Mouse (Mus musculus): ENCODE data around the gene Clstn2. TPM values are rescaled to one million over a fixed set of nuclear protein-coding genes. Genes with fewer than 3 reads are reported as not detected.

Gene Clstn2
- total and polyA plus RNA-seq, 3 experiments, result not detected

GRCm38 (mm10) chr9:97471014-97471591 lies 561.9 kb downstream of the Clstn2 start:
- dilution Hi-C loops (cut with MboI; ENCODE audit: extremely low pct_ligation_motif_present, extremely low pct_unique_long_range_greater_than_20kb, low sequenced_read_pairs), result no loop called here
- Histone ChIP-seq H3K79me2 (replicated peaks; ENCODE audit: control insufficient read depth, extremely low read depth, insufficient read depth, poor library complexity, severe bottlenecking) (no peaks in the 10 kb centered on the region), H3K36me3 (replicated peaks in 1 of 2; ENCODE audit: control insufficient read depth in 1 of 2, insufficient read depth in 1 of 2, low read length in 1 of 2) (no peaks in the 10 kb centered on the region), H3K4me3 (replicated peaks in 1 of 3; ENCODE audit: low read depth in 2 of 3, low read length in 2 of 3, poor library complexity in 1 of 3) (no peak overlapping the region), H3K4me2 (ENCODE audit: insufficient read depth, low read depth, poor library complexity, severe bottlenecking) (no peak overlapping the region), H3K4me1 (ENCODE audit: control insufficient read depth in 1 of 2, insufficient read depth in 2 of 2) (no peaks in the 10 kb centered on the region), H3K9me3 (replicated peaks; ENCODE audit: low read length) (peaks cover 80% of the 10 kb centered on the region), H3K9ac (ENCODE audit: insufficient read depth, low read depth) (no peak overlapping the region), H3K27ac (ENCODE audit: insufficient read depth, low read depth) (no peak overlapping the region), H3K27me3 (replicated peaks) (no peaks in the 10 kb centered on the region)
- TF ChIP-seq HCFC1 (IDR thresholded peaks at IDR 0.05; ENCODE audit: low read depth, low read length) (no peak), ZMIZ1 (IDR thresholded peaks at IDR 0.05; ENCODE audit: low read depth, low read length) (no peak), CHD1 (IDR thresholded peaks at IDR 0.05; ENCODE audit: low read depth, low read length) (no peak), ELF1 (IDR thresholded peaks at IDR 0.05; ENCODE audit: low read depth, low read length) (no peak), E2F4 (IDR thresholded peaks at IDR 0.05; ENCODE audit: insufficient replicate concordance, low read depth, low read length) (no peak), POLR2AphosphoS2 (IDR thresholded peaks at IDR 0.05; ENCODE audit: low read depth, low read length) (no peak)
- in situ Hi-C loops (cut with MboI; ENCODE audit: low pct_ligation_motif_present, low pct_unique_long_range_greater_than_20kb, low sequenced_read_pairs), result no loop called here
- no peak for DNase-seq (ENCODE audit: extremely low read depth)

- Histone ChIP-seq H3K4me3 (replicated peaks in 1 of 3; ENCODE audit: low read depth in 2 of 3, low read length in 2 of 3, poor library complexity in 1 of 3) (no peak overlapping the region), H3K9me3 (replicated peaks; ENCODE audit: low read length) (peaks cover 85% of the 10 kb centered on the region)
- TF ChIP-seq USF2 (conservative IDR thresholded peaks at IDR 0.05; ENCODE audit: low read depth, low read length), result no peak
- no peak for TF ChIP-seq CTCF (conservative IDR thresholded peaks at IDR 0.05 in 1 of 2, IDR thresholded peaks at IDR 0.05 in 1 of 2; ENCODE audit: low read depth in 2 of 2, low read length in 2 of 2)
- TF ChIP-seq UBTF (IDR thresholded peaks at IDR 0.05; ENCODE audit: low read depth, low read length), result no peak
- TF ChIP-seq MXI1 (IDR thresholded peaks at IDR 0.05; ENCODE audit: low read depth, low read length), result no peak
- no peak for TF ChIP-seq ELF1 (IDR thresholded peaks at IDR 0.05; ENCODE audit: low read depth, low read length)
- TF ChIP-seq USF1 (IDR thresholded peaks at IDR 0.05; ENCODE audit: low read depth, low read length), result no peak
- no peak for TF ChIP-seq MEF2A (IDR thresholded peaks at IDR 0.05; ENCODE audit: borderline replicate concordance, low read depth, low read length)
- no peak for TF ChIP-seq MAX (IDR thresholded peaks at IDR 0.05; ENCODE audit: low read length)
- TF ChIP-seq NRF1 (IDR thresholded peaks at IDR 0.05; ENCODE audit: low read depth, low read length), result no peak
- TF ChIP-seq ZNF384 (IDR thresholded peaks at IDR 0.05; ENCODE audit: low read depth, low read length), result no peak
Observed at GRCm38 (mm10) chr9:97460452-97460851, 572.5 kb downstream of the Clstn2 start.

More at GRCm38 (mm10) chr9:97460452-97460851, 572.5 kb downstream of the Clstn2 start:
- H3K4me1 ChIP-seq (ENCODE audit: control insufficient read depth in 1 of 2, insufficient read depth in 2 of 2), result no peaks in the 10 kb centered on the region
- no peak overlapping the region for H3K4me2 ChIP-seq (ENCODE audit: insufficient read depth, low read depth, poor library complexity, severe bottlenecking)
- H3K79me2 ChIP-seq (replicated peaks; ENCODE audit: control insufficient read depth, extremely low read depth, insufficient read depth, poor library complexity, severe bottlenecking), result no peaks in the 10 kb centered on the region
- H3K27me3 ChIP-seq (replicated peaks), result no peaks in the 10 kb centered on the region
- H3K9ac ChIP-seq (ENCODE audit: insufficient read depth, low read depth), result no peak overlapping the region
- DNase-seq (ENCODE audit: extremely low read depth), result no peak
- dilution Hi-C loops (cut with MboI; ENCODE audit: extremely low pct_ligation_motif_present, extremely low pct_unique_long_range_greater_than_20kb, low sequenced_read_pairs), result no loop called here
- no peaks in the 10 kb centered on the region for H3K36me3 ChIP-seq (replicated peaks in 1 of 2; ENCODE audit: control insufficient read depth in 1 of 2, insufficient read depth in 1 of 2, low read length in 1 of 2)
- no peak overlapping the region for H3K27ac ChIP-seq (ENCODE audit: insufficient read depth, low read depth)
- in situ Hi-C loops (cut with MboI; ENCODE audit: low pct_ligation_motif_present, low pct_unique_long_range_greater_than_20kb, low sequenced_read_pairs), result no loop called here

Measured in CH12.LX (cell line).